Mouse (Mus musculus): ENCODE measurements around the gene Efcab6.

- no peak for TF ChIP-seq POLR2A (IDR thresholded peaks at IDR 0.05; ENCODE audit: insufficient read length, low read depth)
- TF ChIP-seq MYOG (IDR thresholded peaks at IDR 0.05; ENCODE audit: control insufficient read depth in 1 of 3, insufficient read depth in 1 of 3, insufficient read length in 2 of 3, low read depth in 2 of 3), result no peak
- TF ChIP-seq USF1 (IDR thresholded peaks at IDR 0.05; ENCODE audit: low read depth), result no peak
- no peak for TF ChIP-seq TCF12 (IDR thresholded peaks at IDR 0.05; ENCODE audit: insufficient read depth, poor library complexity, severe bottlenecking)
- TF ChIP-seq E2F4 (IDR thresholded peaks at IDR 0.05; ENCODE audit: insufficient read depth), result no peak
These were observed 139.8 kb downstream of the Efcab6 start for GRCm38 (mm10) chr15:83925338-83925737.

All from myocyte (in vitro differentiated cells).